Mouse (Mus musculus) liver, adult 2 months (tissue): Measurements from ENCODE around the gene Carm1.

Experiments used
- CTCF ChIP-seq: fragments of 200-500 bp; IDR thresholded peaks from 2 replicates; pipeline ENCODE4 v1.5.1; 2011; ENCODE audit warnings: low read depth, low read length, control low read depth
- POLR2A ChIP-seq: fragments of 200-500 bp; IDR thresholded peaks from 2 replicates; pipeline ENCODE4 v1.6.1; 2011; ENCODE audit warnings: low read length, control low read depth; ENCODE audit not compliant: insufficient read depth; ENCODE audit errors: extremely low read depth

- TF ChIP-seq CTCF (no peak), POLR2A (no peak)
These were observed 73.5 kb downstream of the Carm1 start for GRCm38 (mm10) chr9:21620229-21620628.
